Mouse (Mus musculus) spleen, adult 2 months (tissue): ENCODE measurements around the gene Otud7b.

Experiments used
- CTCF ChIP-seq: fragments of 200-500 bp; IDR thresholded peaks from 2 replicates; pipeline ENCODE4 v1.5.1; 2011; ENCODE audit warnings: mild to moderate bottlenecking, inconsistent platforms; ENCODE audit not compliant: insufficient read depth, insufficient read length, insufficient replicate concordance; ENCODE audit errors: extremely low read depth
- POLR2A ChIP-seq: fragments of 200-500 bp; IDR thresholded peaks from 2 replicates; pipeline ENCODE4 v1.6.1; 2011; ENCODE audit warnings: low read depth, low read length, inconsistent platforms

DNA sequence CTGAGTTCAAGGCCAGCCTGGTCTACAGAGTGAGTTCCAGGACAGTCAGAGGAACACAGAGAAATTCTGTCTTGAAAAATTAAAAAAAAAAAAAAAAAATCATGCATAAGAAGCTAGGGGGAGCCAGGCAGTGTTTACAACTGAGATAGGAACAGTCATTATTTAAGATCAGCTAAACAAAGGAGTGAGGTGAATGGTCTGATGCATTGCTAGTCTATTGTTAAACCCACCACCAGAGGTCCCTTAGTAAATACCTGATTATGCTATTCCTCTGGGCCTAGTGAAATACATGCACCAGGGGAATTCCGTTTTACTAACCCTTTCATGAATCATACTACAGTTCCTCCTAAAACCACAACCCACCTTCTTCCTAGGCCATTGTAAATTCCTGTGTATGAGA, 34.8 kb upstream of the Otud7b start:
- no peak for TF ChIP-seq POLR2A
- TF ChIP-seq CTCF = no peak
